Comparison of ENCODE assay signal across 8 mouse cellular contexts in the genomic region with DNA sequence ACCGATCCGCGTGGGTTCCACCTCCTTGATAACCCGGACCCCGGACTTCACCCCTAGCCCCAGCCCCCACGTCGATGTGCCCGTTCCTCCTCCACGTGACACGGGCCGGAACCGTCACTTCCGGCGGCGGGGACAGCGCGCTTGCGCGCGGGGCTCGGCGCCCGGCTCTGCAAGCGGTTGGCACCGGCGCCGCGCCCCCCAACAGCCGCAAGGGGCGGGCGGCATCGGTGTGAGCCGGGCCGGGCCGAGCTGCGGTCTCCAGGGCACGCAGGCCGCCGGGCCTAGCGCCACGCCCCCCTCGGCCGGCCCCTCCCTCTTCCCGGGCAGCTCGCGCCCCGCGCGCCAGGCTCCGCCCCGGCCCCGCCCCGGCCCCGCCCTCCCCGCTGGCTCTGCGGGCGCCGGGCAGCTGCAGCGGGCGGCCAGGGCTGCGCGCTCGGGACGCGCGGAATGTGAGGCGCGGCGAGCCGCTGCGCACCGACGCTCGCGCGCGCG. TPM values are rescaled to one million over a fixed set of nuclear protein-coding genes. Genes with fewer than 3 reads are reported as not detected.
DNase-seq lines count a peak whose midpoint lies in the region; ATAC-seq and TF ChIP-seq lines count a peak whose summit lies in the region.

A gene (plus strand): TSS at position 380 of the 492 bp plus-strand sequence.

- no peaks in the 10 kb centered on the region for H3K36me3 ChIP-seq in embryonic facial prominence, embryonic 13.5 days
- no peaks in the 10 kb centered on the region for H3K36me3 ChIP-seq in heart, adult 2 months (ENCODE audit: control insufficient read depth, insufficient read depth, low read length)
- no peaks in the 10 kb centered on the region for H3K36me3 ChIP-seq in limb, embryonic 13.5 days
- H3K36me3 ChIP-seq in midbrain, embryonic 15.5 days (replicated peaks): no peaks in the 10 kb centered on the region

- TF ChIP-seq EP300 in heart, adult 2 months (IDR thresholded peaks at IDR 0.05; ENCODE audit: insufficient read depth, low read depth, low read length): no peak

- peak within 1 kb of the TSS; percentile 81 for H3K9ac ChIP-seq in embryonic facial prominence, embryonic 13.5 days
- peak within 1 kb of the TSS; percentile 85 for H3K9ac ChIP-seq in heart, adult 2 months (ENCODE audit: low read depth, low read length)
- H3K9ac ChIP-seq in limb, embryonic 13.5 days: peak within 1 kb of the TSS; percentile 84
- H3K9ac ChIP-seq in midbrain, embryonic 15.5 days: peak within 1 kb of the TSS; percentile 80

- DNase-seq in 416B (ENCODE audit: low read depth): peak; percentile 91
- DNase-seq in adrenal gland, postnatal 4 days (ENCODE audit: low spot score in 2 of 2): peak; percentile 74 to 83
- peak; percentile 94 to 96 for DNase-seq in heart, adult 2 months
- DNase-seq in kidney, adult 8-10 months: peak; percentile 90 to 92
- DNase-seq in spleen, adult 18-20 months: peak; percentile 94

- H3K27me3 ChIP-seq in embryonic facial prominence, embryonic 13.5 days: no peaks in the 10 kb centered on the region
- no peaks in the 10 kb centered on the region for H3K27me3 ChIP-seq in heart, adult 2 months (ENCODE audit: control insufficient read depth, insufficient read depth, low read length)
- H3K27me3 ChIP-seq in limb, embryonic 13.5 days: 0 out of 2 replicates have a peak, but pooled peaks cover 3% of the 10 kb centered on the region
- no peaks in the 10 kb centered on the region for H3K27me3 ChIP-seq in midbrain, embryonic 15.5 days (replicated peaks)

- H3K4me2 ChIP-seq in embryonic facial prominence, embryonic 13.5 days: peak within 1 kb of the TSS; percentile 80
- H3K4me2 ChIP-seq in limb, embryonic 13.5 days (replicated peaks): peak within 1 kb of the TSS; percentile 85
- peak within 1 kb of the TSS; percentile 83 for H3K4me2 ChIP-seq in midbrain, embryonic 15.5 days

- under 1% methylated on average over 58 of the region's 78 CpGs for WGBS in embryonic facial prominence, embryonic 13.5 days
- WGBS in heart, adult 2 months: 3% methylated on average over 71 of the region's 78 CpGs
- under 1% methylated on average over 51 of the region's 78 CpGs for WGBS in limb, embryonic 13.5 days
- WGBS in midbrain, embryonic 15.5 days: 0% methylated on average over 69 of the region's 78 CpGs

- H3K4me1 ChIP-seq in embryonic facial prominence, embryonic 13.5 days: peaks cover 17% of the 10 kb centered on the region
- peaks cover 6% of the 10 kb centered on the region for H3K4me1 ChIP-seq in heart, adult 2 months (ENCODE audit: control insufficient read depth, insufficient read depth, low read length)
- peaks cover 18% of the 10 kb centered on the region for H3K4me1 ChIP-seq in limb, embryonic 13.5 days
- peaks cover 20% of the 10 kb centered on the region for H3K4me1 ChIP-seq in midbrain, embryonic 15.5 days

- peak; percentile 40 for TF ChIP-seq CTCF in heart, adult 2 months (IDR thresholded peaks at IDR 0.05)

- H3K4me3 ChIP-seq in embryonic facial prominence, embryonic 13.5 days: peak within 1 kb of the TSS; percentile 85
- peak within 1 kb of the TSS; percentile 92 for H3K4me3 ChIP-seq in heart, adult 2 months
- peak within 1 kb of the TSS; percentile 79 for H3K4me3 ChIP-seq in limb, embryonic 13.5 days
- peak within 1 kb of the TSS; percentile 90 for H3K4me3 ChIP-seq in midbrain, embryonic 15.5 days

- H3K9me3 ChIP-seq in embryonic facial prominence, embryonic 13.5 days: no peaks in the 10 kb centered on the region
- H3K9me3 ChIP-seq in limb, embryonic 13.5 days: no peaks in the 10 kb centered on the region
- H3K9me3 ChIP-seq in midbrain, embryonic 15.5 days: no peaks in the 10 kb centered on the region

- 0 out of 2 replicates have a peak, but pooled peaks cover under 1% of the 10 kb centered on the region for H3K79me2 ChIP-seq in heart, adult 2 months (replicated peaks; ENCODE audit: control insufficient read depth, insufficient read depth, low read length)

- peak; percentile 94 for ATAC-seq in embryonic facial prominence, embryonic 13.5 days (ENCODE audit: insufficient number of reproducible peaks, insufficient read depth, low FRiP score, low TSS enrichment, low read depth)
- peak; percentile 93 for ATAC-seq in limb, embryonic 13.5 days (ENCODE audit: low FRiP score, low read depth)
- peak; percentile 98 for ATAC-seq in midbrain, embryonic 15.5 days (replicated peaks)

- TF ChIP-seq POLR2A in heart, adult 2 months (IDR thresholded peaks at IDR 0.05; ENCODE audit: insufficient read depth, low read depth, low read length): peak; percentile 67; the same call in 1 of the 2 replicates

- peak within 1 kb of the TSS; percentile 88 for H3K27ac ChIP-seq in embryonic facial prominence, embryonic 13.5 days
- H3K27ac ChIP-seq in heart, adult 2 months: peak within 1 kb of the TSS; percentile 91
- H3K27ac ChIP-seq in limb, embryonic 13.5 days: peak within 1 kb of the TSS; percentile 82
- H3K27ac ChIP-seq in midbrain, embryonic 15.5 days: peak within 1 kb of the TSS; percentile 93

- intact Hi-C loops in heart, adult 2 months (cut with DNase I): loop anchor here (1.0 to 10.0 kb wide), 5 partner anchors 58 to 205 kb away; a partner anchor contains a TSS

RNA-seq across cellular contexts. Expression of the gene that starts here (rescaled TPM):
- total RNA-seq in adrenal gland, postnatal 4 days (2021): 10 to 100 TPM; 25.3 to 26.8 TPM
- 9.4 and 10.3 TPM in 2 replicates for polyA plus RNA-seq in embryonic facial prominence, embryonic 13.5 days (2015; fragmentation: Nextera tagmentation; extraction: Ambion mirVana)
- 1 to 10 TPM; 6.7 to 8.4 TPM for total RNA-seq in heart, adult 2 months (2021)
- polyA plus RNA-seq in heart, adult 2 months (2012; rRNA removed): 2.9 and 3.6 TPM in 2 replicates
- 7.9 and 8.2 TPM in 2 replicates for polyA plus RNA-seq in limb, embryonic 13.5 days (2015; fragmentation: Nextera tagmentation; extraction: Ambion mirVana)
- 9.2 and 9.9 TPM in 2 replicates for polyA plus RNA-seq in midbrain, embryonic 15.5 days (2015; fragmentation: Nextera tagmentation; extraction: Ambion mirVana)

Comparison
In these comparisons a context has a peak if more than half of its experiments do, and no peak if none do; other contexts are left out.
1. Peak in every context shown above with its lines: DNase-seq, ATAC-seq, H3K4me3 ChIP-seq and H3K27ac ChIP-seq.